Mouse (Mus musculus): ENCODE measurements around the gene Atp6v0d1. TPM values are rescaled to one million over a fixed set of nuclear protein-coding genes. Genes with fewer than 3 reads are reported as not detected.

Gene Atp6v0d1
- polyA plus RNA-seq, 2 experiments = 40.1 to 46.3 TPM

- Histone ChIP-seq H3K9ac (replicated peaks) (0 out of 2 replicates have a peak overlapping the region, but pooled peaks have one; percentile 23), H3K36me3 (replicated peaks; ENCODE audit: control insufficient read depth, insufficient read depth, low read depth) (peaks cover 16% of the 10 kb centered on the region), H3K27me3 (ENCODE audit: control insufficient read depth, insufficient read depth, low read length) (no peaks in the 10 kb centered on the region), H3K4me1 (replicated peaks; ENCODE audit: control insufficient read depth in 2 of 2, insufficient read depth in 2 of 2, low read length in 1 of 2) (peaks cover 51 to 52% of the 10 kb centered on the region in 2 experiments), H3K9me3 (ENCODE audit: control insufficient read depth, low read length) (no peaks in the 10 kb centered on the region), H3K4me3 (ENCODE audit: insufficient read depth in 1 of 2, low read depth in 2 of 2, low read length in 2 of 2) (peak overlapping the region in 1 of 2 experiments; percentile 18; a peak in 1 of 4 replicates), H3K4me2 (ENCODE audit: low read depth) (peak overlapping the region; percentile 66), H3K27ac (peak overlapping the region; percentile 81)
- ATAC-seq (ENCODE audit: insufficient read depth) = peak; percentile 50; the same call in 1 of the 2 replicates
- DNase-seq (ENCODE audit: low read depth in 3 of 3, low spot score in 3 of 3) = no peak
- TF ChIP-seq EP300 (IDR thresholded peaks at IDR 0.05; ENCODE audit: low read depth) = no peak
- TF ChIP-seq CTCF (IDR thresholded peaks at IDR 0.05; ENCODE audit: low read depth) = no peak
- WGBS (ENCODE audit: insufficient replicate concordance) = 62% methylated on average over 2 of the region's 2 CpGs
Observed at GRCm38 (mm10) chr8:105542808-105543207, 23.0 kb downstream of the Atp6v0d1 start.

GRCm38 (mm10) chr8:105542032-105542656 lies 23.7 kb downstream of the Atp6v0d1 start:
- Histone ChIP-seq H3K27me3 (ENCODE audit: control insufficient read depth, insufficient read depth, low read length) (no peaks in the 10 kb centered on the region), H3K9ac (replicated peaks) (no peak overlapping the region; the same call in 1 of the 2 replicates), H3K4me2 (ENCODE audit: low read depth) (peak overlapping the region; percentile 66), H3K9me3 (ENCODE audit: control insufficient read depth, low read length) (no peaks in the 10 kb centered on the region), H3K27ac (peak overlapping the region; percentile 81), H3K4me3 (ENCODE audit: insufficient read depth in 1 of 2, low read depth in 2 of 2, low read length in 2 of 2) (no peak overlapping the region), H3K4me1 (replicated peaks; ENCODE audit: control insufficient read depth in 2 of 2, insufficient read depth in 2 of 2, low read length in 1 of 2) (peaks cover 51 to 52% of the 10 kb centered on the region in 2 experiments), H3K36me3 (replicated peaks; ENCODE audit: control insufficient read depth, insufficient read depth, low read depth) (peaks cover 23% of the 10 kb centered on the region)
- DNase-seq (ENCODE audit: low read depth in 3 of 3, low spot score in 3 of 3) (peak; percentile 76 to 80 (median 80)), ATAC-seq (ENCODE audit: insufficient read depth) (peak; percentile 89)
- TF ChIP-seq CTCF (IDR thresholded peaks at IDR 0.05; ENCODE audit: low read depth) = no peak
- peak; percentile 96 for TF ChIP-seq EP300 (IDR thresholded peaks at IDR 0.05; ENCODE audit: low read depth)
- WGBS (ENCODE audit: insufficient replicate concordance) = 23% methylated on average over 3 of the region's 3 CpGs

DNA sequence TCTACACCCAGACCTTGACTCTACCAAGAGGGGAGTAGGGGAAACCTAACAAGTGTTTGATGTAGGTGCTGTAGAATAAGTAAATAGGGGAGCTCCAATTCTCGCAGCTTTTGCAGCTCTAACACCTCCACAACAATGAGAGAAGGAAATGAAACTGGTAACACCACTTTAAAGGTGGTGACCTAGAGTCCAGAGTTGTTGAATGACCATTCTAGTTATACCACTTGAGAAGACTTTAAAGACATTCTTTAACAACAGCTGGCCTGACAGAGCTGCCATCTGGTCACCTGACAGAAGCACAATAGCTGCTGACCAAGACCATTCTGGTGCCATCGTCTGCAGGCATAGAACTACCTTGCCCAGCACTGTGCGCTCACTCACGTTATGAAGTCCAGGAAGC lies 26.9 kb downstream of the Atp6v0d1 start:
- WGBS (ENCODE audit: insufficient replicate concordance) = 89% methylated on average over 4 of the region's 4 CpGs
- no peaks in the 10 kb centered on the region for H3K9me3 ChIP-seq (ENCODE audit: control insufficient read depth, low read length)
- H3K27me3 ChIP-seq (ENCODE audit: control insufficient read depth, insufficient read depth, low read length) = no peaks in the 10 kb centered on the region
- H3K4me3 ChIP-seq (ENCODE audit: insufficient read depth in 1 of 2, low read depth in 2 of 2, low read length in 2 of 2) = no peak overlapping the region
- ATAC-seq (ENCODE audit: insufficient read depth) = no peak
- H3K9ac ChIP-seq (replicated peaks) = no peak overlapping the region
- H3K4me1 ChIP-seq (replicated peaks; ENCODE audit: control insufficient read depth in 2 of 2, insufficient read depth in 2 of 2, low read length in 1 of 2) = peaks cover 34 to 38% of the 10 kb centered on the region in 2 experiments
- peaks cover 32% of the 10 kb centered on the region for H3K36me3 ChIP-seq (replicated peaks; ENCODE audit: control insufficient read depth, insufficient read depth, low read depth)
- DNase-seq (ENCODE audit: low read depth in 3 of 3, low spot score in 3 of 3) = no peak
- TF ChIP-seq EP300 (IDR thresholded peaks at IDR 0.05; ENCODE audit: low read depth) (no peak), CTCF (IDR thresholded peaks at IDR 0.05; ENCODE audit: low read depth) (no peak)
- no peak overlapping the region for H3K4me2 ChIP-seq (ENCODE audit: low read depth)
- no peak overlapping the region for H3K27ac ChIP-seq

DNA sequence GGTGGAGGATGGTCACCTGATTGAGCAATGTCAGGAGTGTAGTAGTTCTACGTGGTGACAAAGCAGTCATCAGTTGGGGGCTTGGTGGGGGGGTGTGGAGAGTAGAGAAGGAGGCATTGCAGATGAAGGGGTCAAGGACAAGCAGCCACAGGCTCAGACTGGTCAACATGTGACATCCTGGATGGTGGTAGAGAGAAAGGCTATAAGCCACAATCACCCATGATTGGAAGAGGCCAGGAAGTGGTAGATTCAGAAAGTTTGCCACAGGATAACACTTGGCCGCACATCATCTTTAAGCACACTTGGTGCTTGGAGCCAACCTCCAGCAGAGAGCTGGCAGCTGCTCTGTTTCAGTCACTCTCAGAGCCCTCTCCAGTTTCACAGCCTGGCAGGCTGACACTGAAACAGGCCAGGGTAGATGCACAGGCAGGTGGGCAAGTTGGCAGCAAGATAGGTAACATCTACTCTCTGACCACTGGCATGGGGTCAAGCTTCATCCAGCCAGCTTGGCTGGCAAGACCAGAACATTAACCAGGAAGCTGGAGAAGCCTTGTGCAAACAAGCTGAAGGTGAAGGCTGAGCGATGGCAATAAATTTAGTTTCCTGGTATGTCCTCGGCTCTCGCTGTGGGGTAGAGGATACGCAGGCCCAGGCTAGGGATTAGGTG lies 28.7 kb downstream of the Atp6v0d1 start:
- no peaks in the 10 kb centered on the region for H3K27me3 ChIP-seq (ENCODE audit: control insufficient read depth, insufficient read depth, low read length)
- TF ChIP-seq EP300 (IDR thresholded peaks at IDR 0.05; ENCODE audit: low read depth) = no peak
- no peak for TF ChIP-seq CTCF (IDR thresholded peaks at IDR 0.05; ENCODE audit: low read depth)
- H3K4me1 ChIP-seq (replicated peaks; ENCODE audit: control insufficient read depth in 2 of 2, insufficient read depth in 2 of 2, low read length in 1 of 2) = peaks cover 25 to 30% of the 10 kb centered on the region in 2 experiments
- peaks cover 32% of the 10 kb centered on the region for H3K36me3 ChIP-seq (replicated peaks; ENCODE audit: control insufficient read depth, insufficient read depth, low read depth)
- DNase-seq (ENCODE audit: low read depth in 3 of 3, low spot score in 3 of 3) (no peak), ATAC-seq (ENCODE audit: insufficient read depth) (no peak)
- no peak overlapping the region for H3K4me3 ChIP-seq (ENCODE audit: insufficient read depth in 1 of 2, low read depth in 2 of 2, low read length in 2 of 2)
- H3K4me2 ChIP-seq (ENCODE audit: low read depth) = no peak overlapping the region
- 82% methylated on average over 6 of the region's 6 CpGs for WGBS (ENCODE audit: insufficient replicate concordance)
- no peaks in the 10 kb centered on the region for H3K9me3 ChIP-seq (ENCODE audit: control insufficient read depth, low read length)
- H3K27ac ChIP-seq = no peak overlapping the region
- H3K9ac ChIP-seq (replicated peaks) = no peak overlapping the region

- no peak overlapping the region for H3K9ac ChIP-seq (replicated peaks)
- H3K4me1 ChIP-seq (replicated peaks; ENCODE audit: control insufficient read depth in 2 of 2, insufficient read depth in 2 of 2, low read length in 1 of 2) = peaks cover 19 to 27% of the 10 kb centered on the region in 2 experiments
- H3K4me2 ChIP-seq (ENCODE audit: low read depth) = no peak overlapping the region
- H3K36me3 ChIP-seq (replicated peaks; ENCODE audit: control insufficient read depth, insufficient read depth, low read depth) = peaks cover 32% of the 10 kb centered on the region
- no peak overlapping the region for H3K27ac ChIP-seq
- no peak for DNase-seq (ENCODE audit: low read depth in 3 of 3, low spot score in 3 of 3)
- no peak for ATAC-seq (ENCODE audit: insufficient read depth)
- H3K27me3 ChIP-seq (ENCODE audit: control insufficient read depth, insufficient read depth, low read length) = no peaks in the 10 kb centered on the region
- H3K4me3 ChIP-seq (ENCODE audit: insufficient read depth in 1 of 2, low read depth in 2 of 2, low read length in 2 of 2) = no peak overlapping the region
- WGBS (ENCODE audit: insufficient replicate concordance) = 84% methylated on average over 3 of the region's 3 CpGs
- H3K9me3 ChIP-seq (ENCODE audit: control insufficient read depth, low read length) = no peaks in the 10 kb centered on the region
- TF ChIP-seq EP300 (IDR thresholded peaks at IDR 0.05; ENCODE audit: low read depth) = no peak
- TF ChIP-seq CTCF (IDR thresholded peaks at IDR 0.05; ENCODE audit: low read depth) = no peak
Observed at GRCm38 (mm10) chr8:105536546-105536945, 29.3 kb downstream of the Atp6v0d1 start.
